Mouse (Mus musculus): ENCODE measurements around the gene Col28a1. TPM values are rescaled to one million over a fixed set of nuclear protein-coding genes. Genes with fewer than 3 reads are reported as not detected.

The Col28a1 gene
- polyA plus RNA-seq, 1 experiment from 2014 or later: 0.35 TPM

DNA sequence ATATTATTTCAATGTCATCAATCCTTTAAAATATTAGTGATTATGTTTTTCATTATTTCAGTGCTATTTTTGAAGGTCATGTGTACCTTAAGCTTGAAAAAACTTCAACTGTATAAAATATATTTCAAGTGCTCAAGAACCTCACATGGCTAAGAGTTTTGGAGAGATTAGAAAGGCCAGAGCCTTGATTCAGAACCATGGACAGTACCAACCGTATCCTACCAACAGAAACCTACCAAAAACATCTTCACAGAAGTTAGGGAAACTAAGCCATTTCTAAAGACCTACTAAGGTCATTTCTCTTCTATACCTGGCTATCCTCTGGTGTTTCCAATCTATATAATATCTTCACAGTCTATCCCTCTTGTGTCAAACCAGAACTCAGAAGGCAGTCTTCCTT is 50.5 kb downstream of the Col28a1 start:
- Histone ChIP-seq H3K4me2 (ENCODE audit: low read depth, low read length) (no peak overlapping the region), H3K9ac (replicated peaks; ENCODE audit: low read depth, low read length) (no peak overlapping the region), H3K27ac (ENCODE audit: low read depth, low read length) (no peak overlapping the region), H3K4me1 (ENCODE audit: control insufficient read depth, insufficient read depth, low read length) (no peaks in the 10 kb centered on the region), H3K4me3 (ENCODE audit: low read depth, low read length) (no peak overlapping the region), H3K27me3 (ENCODE audit: control insufficient read depth, insufficient read depth, low read length) (no peaks in the 10 kb centered on the region), H3K36me3 (ENCODE audit: control insufficient read depth, insufficient read depth, low read length) (no peaks in the 10 kb centered on the region), H3K9me3 (ENCODE audit: control insufficient read depth, low read length) (no peaks in the 10 kb centered on the region)
- WGBS: 56% methylated on average over 1 of the region's 1 CpGs
- ATAC-seq (ENCODE audit: low read depth): no peak

DNA sequence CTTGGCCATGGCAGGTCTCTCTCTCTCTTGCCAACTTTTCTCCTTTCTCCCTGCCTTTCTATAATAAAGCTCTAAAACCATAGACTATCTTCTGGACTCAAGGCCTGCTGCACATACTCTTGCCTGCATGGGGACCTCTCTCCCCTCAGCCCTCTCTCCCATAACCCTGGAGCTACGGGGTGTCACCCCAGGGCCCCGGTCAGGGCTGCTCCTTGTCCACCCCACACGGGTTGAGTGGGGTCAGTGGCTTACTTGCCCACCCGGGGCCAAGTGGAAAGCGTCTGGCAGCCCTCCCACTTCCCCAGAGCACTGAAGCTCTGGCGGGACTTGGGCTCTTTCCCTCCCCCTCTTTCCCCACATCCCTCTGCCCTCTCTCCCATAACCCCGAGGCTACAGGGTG is 62.3 kb downstream of the Col28a1 start:
- 72% methylated on average over 6 of the region's 7 CpGs for WGBS
- Histone ChIP-seq H3K4me3 (ENCODE audit: low read depth, low read length) (no peak overlapping the region), H3K27ac (ENCODE audit: low read depth, low read length) (no peak overlapping the region), H3K4me1 (ENCODE audit: control insufficient read depth, insufficient read depth, low read length) (no peaks in the 10 kb centered on the region), H3K36me3 (ENCODE audit: control insufficient read depth, insufficient read depth, low read length) (no peaks in the 10 kb centered on the region), H3K9ac (replicated peaks; ENCODE audit: low read depth, low read length) (no peak overlapping the region), H3K9me3 (ENCODE audit: control insufficient read depth, low read length) (no peaks in the 10 kb centered on the region), H3K27me3 (ENCODE audit: control insufficient read depth, insufficient read depth, low read length) (no peaks in the 10 kb centered on the region), H3K4me2 (ENCODE audit: low read depth, low read length) (no peak overlapping the region)
- ATAC-seq (ENCODE audit: low read depth): no peak

DNA sequence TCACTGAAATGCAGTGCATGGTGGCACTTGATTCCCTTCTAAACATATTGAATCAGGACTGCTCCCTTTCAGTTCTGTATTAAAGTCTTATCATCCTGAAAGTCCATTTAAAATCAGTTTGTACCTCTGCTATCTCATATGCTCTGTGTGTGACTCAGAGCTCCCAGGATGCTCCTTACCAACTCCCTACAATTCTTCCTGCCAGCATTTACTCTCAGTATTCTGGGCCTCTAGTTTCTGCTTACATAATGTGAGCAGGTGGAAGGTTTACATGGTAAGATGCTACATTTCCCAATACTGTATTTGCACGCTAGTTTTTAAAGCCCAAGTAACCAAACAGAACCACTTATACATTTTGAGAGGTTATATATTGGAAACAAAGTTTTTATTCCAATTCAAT is 64.3 kb downstream of the Col28a1 start:
- Histone ChIP-seq H3K27me3 (ENCODE audit: control insufficient read depth, insufficient read depth, low read length) (no peaks in the 10 kb centered on the region), H3K27ac (ENCODE audit: low read depth, low read length) (no peak overlapping the region), H3K9me3 (ENCODE audit: control insufficient read depth, low read length) (no peaks in the 10 kb centered on the region), H3K4me2 (ENCODE audit: low read depth, low read length) (no peak overlapping the region), H3K4me1 (ENCODE audit: control insufficient read depth, insufficient read depth, low read length) (no peaks in the 10 kb centered on the region), H3K4me3 (ENCODE audit: low read depth, low read length) (no peak overlapping the region), H3K9ac (replicated peaks; ENCODE audit: low read depth, low read length) (no peak overlapping the region), H3K36me3 (ENCODE audit: control insufficient read depth, insufficient read depth, low read length) (no peaks in the 10 kb centered on the region)
- WGBS: 90% methylated on average over 1 of the region's 1 CpGs
- no peak for ATAC-seq (ENCODE audit: low read depth)

DNA sequence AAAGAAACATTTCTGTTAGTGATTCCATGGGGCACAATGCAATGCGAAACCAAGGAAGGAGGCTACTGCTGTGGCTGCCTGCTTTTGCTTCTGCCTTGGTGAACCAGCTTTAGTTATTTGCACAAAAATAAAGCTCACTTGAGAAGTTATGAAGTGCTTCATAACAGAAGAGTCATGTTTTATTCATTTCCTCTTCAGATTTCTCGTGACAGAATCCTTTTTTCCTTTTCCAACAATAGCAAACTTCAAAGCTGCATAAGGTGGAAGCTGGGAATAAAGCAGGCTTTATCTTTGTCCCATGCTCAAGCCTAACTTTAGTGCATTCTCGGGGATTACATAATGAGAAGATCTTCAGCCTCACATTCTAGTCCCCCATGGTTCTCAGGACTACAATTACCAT is 65.9 kb downstream of the Col28a1 start:
- H3K9ac ChIP-seq (replicated peaks; ENCODE audit: low read depth, low read length): no peak overlapping the region
- no peak overlapping the region for H3K4me3 ChIP-seq (ENCODE audit: low read depth, low read length)
- H3K27ac ChIP-seq (ENCODE audit: low read depth, low read length): no peak overlapping the region
- no peak overlapping the region for H3K4me2 ChIP-seq (ENCODE audit: low read depth, low read length)
- WGBS: 55% methylated on average over 3 of the region's 3 CpGs
- no peaks in the 10 kb centered on the region for H3K4me1 ChIP-seq (ENCODE audit: control insufficient read depth, insufficient read depth, low read length)
- H3K9me3 ChIP-seq (ENCODE audit: control insufficient read depth, low read length): no peaks in the 10 kb centered on the region
- no peaks in the 10 kb centered on the region for H3K27me3 ChIP-seq (ENCODE audit: control insufficient read depth, insufficient read depth, low read length)
- no peaks in the 10 kb centered on the region for H3K36me3 ChIP-seq (ENCODE audit: control insufficient read depth, insufficient read depth, low read length)
- ATAC-seq (ENCODE audit: low read depth): no peak

DNA sequence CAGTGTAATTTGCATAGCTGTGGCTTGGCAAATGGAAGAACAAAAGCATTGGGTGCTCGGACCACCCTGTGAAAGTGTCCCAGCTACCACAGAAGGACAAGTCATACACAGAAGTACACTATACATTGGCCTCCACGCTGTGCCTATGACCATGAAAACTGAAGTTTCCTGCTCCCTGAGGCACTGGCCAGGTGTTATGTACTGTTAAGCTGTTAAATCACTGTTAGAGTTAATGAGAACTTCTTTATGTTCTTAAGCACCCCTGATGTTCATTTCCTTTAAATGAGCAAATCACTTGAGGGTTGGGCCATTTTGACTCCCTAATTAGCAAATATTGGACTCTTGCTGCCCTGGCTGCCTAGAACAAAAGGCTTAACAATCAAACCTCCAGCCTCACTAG is 73.3 kb downstream of the Col28a1 start:
- 42% methylated on average over 2 of the region's 2 CpGs for WGBS
- Histone ChIP-seq H3K27ac (ENCODE audit: low read depth, low read length) (no peak overlapping the region), H3K9ac (replicated peaks; ENCODE audit: low read depth, low read length) (no peak overlapping the region), H3K4me2 (ENCODE audit: low read depth, low read length) (no peak overlapping the region), H3K36me3 (ENCODE audit: control insufficient read depth, insufficient read depth, low read length) (no peaks in the 10 kb centered on the region), H3K4me1 (ENCODE audit: control insufficient read depth, insufficient read depth, low read length) (no peaks in the 10 kb centered on the region), H3K27me3 (ENCODE audit: control insufficient read depth, insufficient read depth, low read length) (no peaks in the 10 kb centered on the region), H3K4me3 (ENCODE audit: low read depth, low read length) (no peak overlapping the region), H3K9me3 (ENCODE audit: control insufficient read depth, low read length) (no peaks in the 10 kb centered on the region)
- 0 out of 2 replicates have a peak, but pooled peaks have one; percentile 34 for ATAC-seq (ENCODE audit: low read depth)

DNA sequence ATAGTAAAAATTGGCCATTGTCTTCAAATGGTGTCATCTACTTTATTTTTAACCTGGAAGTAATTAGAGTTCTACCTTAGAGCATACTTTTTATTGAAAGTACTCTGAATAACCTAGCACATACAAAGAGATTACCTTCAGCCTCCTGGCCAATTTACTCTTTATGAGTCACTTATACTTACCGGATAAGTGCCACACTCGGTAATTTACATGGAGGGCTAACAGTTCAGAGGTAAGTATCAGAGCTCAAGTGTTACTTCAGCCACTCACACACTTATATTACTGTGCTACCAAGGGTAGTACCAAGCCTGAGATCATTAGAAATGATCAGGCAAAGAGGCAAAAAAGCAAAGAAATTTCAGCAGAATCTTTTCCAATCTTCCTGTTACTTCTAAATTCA is 73.8 kb downstream of the Col28a1 start:
- Histone ChIP-seq H3K36me3 (ENCODE audit: control insufficient read depth, insufficient read depth, low read length) (no peaks in the 10 kb centered on the region), H3K4me1 (ENCODE audit: control insufficient read depth, insufficient read depth, low read length) (no peaks in the 10 kb centered on the region)
- no peak for ATAC-seq (ENCODE audit: low read depth)

DNA sequence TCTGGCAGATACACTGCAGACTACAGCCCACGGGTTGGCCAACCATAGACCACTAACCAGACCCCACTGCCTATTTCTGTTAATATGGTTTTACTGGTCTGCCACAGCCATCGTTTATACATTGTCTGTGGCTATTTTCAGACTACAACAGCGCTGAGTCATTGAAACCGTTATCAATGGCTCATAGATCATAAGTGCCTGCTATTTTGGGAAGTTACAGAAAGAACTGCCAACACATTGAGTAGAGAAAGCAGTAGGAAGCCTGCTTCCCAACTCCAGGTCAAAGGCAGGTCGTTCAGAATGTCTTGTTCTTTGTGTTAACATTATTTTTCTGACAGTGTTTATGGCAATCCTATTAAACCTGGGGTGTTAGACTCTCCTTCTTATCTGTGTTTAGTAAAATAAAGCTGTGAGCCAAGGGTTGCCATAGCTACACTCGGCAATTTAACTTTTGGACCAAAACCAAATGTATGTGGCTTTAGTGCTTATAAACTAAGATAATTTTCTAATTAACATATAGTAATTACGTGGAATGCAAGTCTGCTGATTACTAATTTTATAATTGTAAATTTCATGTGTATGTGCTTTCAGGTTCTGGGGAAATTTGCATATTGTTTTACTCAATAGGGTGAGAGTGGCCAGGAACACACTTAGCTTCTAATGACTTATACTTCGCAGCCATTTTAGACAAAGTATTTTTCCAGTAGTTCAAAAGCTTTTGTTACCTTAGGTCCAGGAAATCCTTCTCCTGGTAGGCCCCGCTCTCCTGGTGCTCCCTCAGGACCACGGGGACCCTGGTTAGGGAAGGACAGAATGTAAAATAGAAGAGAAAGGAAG is 86.3 kb downstream of the Col28a1 start:
- H3K4me1 ChIP-seq (ENCODE audit: control insufficient read depth, insufficient read depth, low read length): no peaks in the 10 kb centered on the region
- WGBS: 72% methylated on average over 10 of the region's 10 CpGs
- H3K4me2 ChIP-seq (ENCODE audit: low read depth, low read length): no peak overlapping the region
- H3K27ac ChIP-seq (ENCODE audit: low read depth, low read length): no peak overlapping the region
- no peaks in the 10 kb centered on the region for H3K9me3 ChIP-seq (ENCODE audit: control insufficient read depth, low read length)
- H3K36me3 ChIP-seq (ENCODE audit: control insufficient read depth, insufficient read depth, low read length): no peaks in the 10 kb centered on the region
- no peak overlapping the region for H3K9ac ChIP-seq (replicated peaks; ENCODE audit: low read depth, low read length)
- no peaks in the 10 kb centered on the region for H3K27me3 ChIP-seq (ENCODE audit: control insufficient read depth, insufficient read depth, low read length)
- no peak overlapping the region for H3K4me3 ChIP-seq (ENCODE audit: low read depth, low read length)
- ATAC-seq (ENCODE audit: low read depth): no peak

More for the DNA sequence above, 73.8 kb downstream of the Col28a1 start:
- 78% methylated on average over 2 of the region's 2 CpGs for WGBS
- Histone ChIP-seq H3K27ac (ENCODE audit: low read depth, low read length) (no peak overlapping the region), H3K9me3 (ENCODE audit: control insufficient read depth, low read length) (no peaks in the 10 kb centered on the region), H3K9ac (replicated peaks; ENCODE audit: low read depth, low read length) (no peak overlapping the region), H3K27me3 (ENCODE audit: control insufficient read depth, insufficient read depth, low read length) (no peaks in the 10 kb centered on the region), H3K4me3 (ENCODE audit: low read depth, low read length) (no peak overlapping the region), H3K4me2 (ENCODE audit: low read depth, low read length) (no peak overlapping the region)

DNA sequence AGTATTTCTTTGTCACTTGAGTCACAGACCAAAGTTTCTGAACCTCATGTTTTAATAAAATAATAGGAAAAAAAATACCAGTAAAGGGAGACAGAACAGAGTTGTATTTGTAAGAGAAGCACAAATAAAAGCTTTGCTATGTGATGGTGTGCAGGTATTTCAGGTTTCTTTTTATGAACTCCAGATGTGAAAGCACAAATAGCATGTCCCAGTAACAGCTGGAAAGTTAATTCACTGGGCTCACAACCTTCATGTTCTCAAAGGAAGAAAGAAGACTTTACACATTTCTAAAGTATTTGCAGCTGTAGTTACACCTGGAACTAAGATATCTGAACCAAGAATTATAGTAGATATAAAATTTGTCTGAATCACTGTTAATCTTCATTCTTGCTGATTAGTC is 91.2 kb downstream of the Col28a1 start:
- no peaks in the 10 kb centered on the region for H3K4me1 ChIP-seq (ENCODE audit: control insufficient read depth, insufficient read depth, low read length)
- H3K27ac ChIP-seq (ENCODE audit: low read depth, low read length): no peak overlapping the region
- H3K4me3 ChIP-seq (ENCODE audit: low read depth, low read length): no peak overlapping the region
- no peaks in the 10 kb centered on the region for H3K9me3 ChIP-seq (ENCODE audit: control insufficient read depth, low read length)
- no peak overlapping the region for H3K4me2 ChIP-seq (ENCODE audit: low read depth, low read length)
- H3K9ac ChIP-seq (replicated peaks; ENCODE audit: low read depth, low read length): no peak overlapping the region
- no peaks in the 10 kb centered on the region for H3K36me3 ChIP-seq (ENCODE audit: control insufficient read depth, insufficient read depth, low read length)
- H3K27me3 ChIP-seq (ENCODE audit: control insufficient read depth, insufficient read depth, low read length): no peaks in the 10 kb centered on the region
- ATAC-seq (ENCODE audit: low read depth): no peak

DNA sequence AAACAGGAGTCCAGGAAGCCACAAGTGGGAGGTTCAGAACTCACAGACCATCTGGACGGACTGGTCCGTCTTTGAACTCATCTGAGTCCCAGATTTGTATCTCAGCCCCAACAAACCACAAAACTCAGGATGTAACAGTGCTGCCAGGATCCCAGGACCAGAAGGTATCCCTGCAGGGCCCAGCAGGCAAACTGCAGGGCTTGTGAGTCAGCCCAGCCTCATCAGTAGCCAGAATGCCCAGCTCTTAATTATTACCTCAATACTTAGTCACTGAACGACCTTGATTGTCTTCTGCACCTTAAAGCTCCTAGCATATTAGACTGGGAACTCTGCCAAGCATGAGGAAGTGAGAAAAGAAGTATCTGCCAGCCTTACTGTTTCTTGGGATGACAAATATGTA is 96.6 kb downstream of the Col28a1 start:
- H3K36me3 ChIP-seq (ENCODE audit: control insufficient read depth, insufficient read depth, low read length): no peaks in the 10 kb centered on the region
- 52% methylated on average over 3 of the region's 3 CpGs for WGBS
- peak; percentile 41; the same call in 1 of the 2 replicates for ATAC-seq (ENCODE audit: low read depth)
- no peaks in the 10 kb centered on the region for H3K9me3 ChIP-seq (ENCODE audit: control insufficient read depth, low read length)
- H3K4me3 ChIP-seq (ENCODE audit: low read depth, low read length): no peak overlapping the region
- H3K27ac ChIP-seq (ENCODE audit: low read depth, low read length): no peak overlapping the region
- no peak overlapping the region for H3K4me2 ChIP-seq (ENCODE audit: low read depth, low read length)
- H3K4me1 ChIP-seq (ENCODE audit: control insufficient read depth, insufficient read depth, low read length): no peaks in the 10 kb centered on the region
- no peaks in the 10 kb centered on the region for H3K27me3 ChIP-seq (ENCODE audit: control insufficient read depth, insufficient read depth, low read length)
- no peak overlapping the region for H3K9ac ChIP-seq (replicated peaks; ENCODE audit: low read depth, low read length)

All from neural tube, embryonic 14.5 days (tissue).